Mouse (Mus musculus) hindbrain, embryonic 15.5 days (tissue): ENCODE measurements around the gene 4833420G17Rik. TPM values are rescaled to one million over a fixed set of nuclear protein-coding genes. Genes with fewer than 3 reads are reported as not detected.
"Not testable (repeated sequence)": the region's sequence is repeated elsewhere in the genome, so short reads cannot be mapped to it uniquely, and the experiment has no call there.

Source experiments
- ATAC-seq: fragments of 200-750 bp; cut with Nextera tagmentation; 2 replicates; pipeline ENCODE4 v1.8.0; 2017; ENCODE audit warnings: low read depth, moderate number of reproducible peaks, moderate TSS enrichment; ENCODE audit not compliant: low FRiP score
- H3K27ac ChIP-seq: fragments of 300-500 bp; sonication (generic); replicated peaks from 2 replicates; pipeline ENCODE4 v1.5.1; 2015; ENCODE audit warnings: mild to moderate bottlenecking, inconsistent platforms
- H3K27me3 ChIP-seq: fragments of 300-500 bp; sonication (generic); 2 replicates; pipeline ENCODE4 v1.6.1; 2015; ENCODE audit warnings: control low read depth, inconsistent platforms
- H3K36me3 ChIP-seq: fragments of 300-500 bp; sonication (generic); 2 replicates; pipeline ENCODE4 v1.6.1; 2015; ENCODE audit warnings: control low read depth, inconsistent platforms
- H3K4me1 ChIP-seq: fragments of 300-500 bp; sonication (generic); replicated peaks from 2 replicates; pipeline ENCODE4 v1.6.1; 2015; ENCODE audit warnings: control low read depth, inconsistent platforms
- H3K4me2 ChIP-seq: fragments of 300-500 bp; sonication (generic); 2 replicates; pipeline ENCODE4 v1.6.1; 2015; ENCODE audit warnings: moderate library complexity, mild to moderate bottlenecking, inconsistent platforms
- H3K4me3 ChIP-seq: fragments of 300-500 bp; sonication (generic); 2 replicates; pipeline ENCODE4 v1.5.1; 2015; ENCODE audit warnings: mild to moderate bottlenecking, inconsistent platforms
- H3K9ac ChIP-seq: fragments of 300-500 bp; sonication (generic); 2 replicates; pipeline ENCODE4 v1.6.1; 2015; ENCODE audit warnings: inconsistent platforms
- H3K9me3 ChIP-seq: fragments of 300-500 bp; sonication (generic); 2 replicates; pipeline ENCODE4 v1.6.1; 2016; ENCODE audit warnings: control low read depth, inconsistent platforms
- WGBS: fragments of 180-500 bp; shearing (Covaris S2); methylation state at CpG from one replicate; pipeline ENCODE4 v1.1.7; 2015; 5-methylcytosine and 5-hydroxymethylcytosine counted together
- polyA plus RNA-seq: library from polyadenylated mRNA; unstranded; fragments of >200 nt; fragmentation: Nextera tagmentation; extraction: Ambion mirVana; gene quantifications from 2 replicates; pipeline ENCODE4 v1.2.1, GENCODE M21; 2015

Gene 4833420G17Rik
- polyA plus RNA-seq, 1 experiment from 2014 or later, result 84.3 TPM

DNA sequence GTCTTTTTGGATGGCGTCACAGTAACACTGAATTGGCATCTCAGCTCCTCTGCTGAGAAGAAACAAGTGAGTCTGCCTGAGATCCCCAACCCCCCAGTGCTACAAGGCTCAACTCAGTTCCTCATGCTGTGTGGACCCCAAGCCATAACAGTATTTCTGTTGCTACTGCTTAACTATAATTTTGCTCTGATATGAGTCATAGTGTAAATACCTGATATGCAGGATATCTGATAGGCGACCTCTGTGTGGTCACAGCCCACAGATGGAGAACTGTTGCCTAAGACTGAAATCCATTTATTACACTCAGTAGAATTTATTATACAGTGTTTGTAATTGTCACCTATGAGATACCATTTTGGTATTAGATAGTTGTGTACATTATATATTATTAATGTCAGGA lies 15.2 kb downstream of the 4833420G17Rik start:
- Histone ChIP-seq H3K4me1 (no peaks in the 10 kb centered on the region), H3K9ac (no peak overlapping the region), H3K36me3 (peaks cover 64% of the 10 kb centered on the region), H3K9me3 (no peaks in the 10 kb centered on the region), H3K27ac (no peak overlapping the region), H3K4me2 (no peak overlapping the region), H3K4me3 (no peak overlapping the region), H3K27me3 (no peaks in the 10 kb centered on the region)
- 94% methylated on average over 2 of the region's 2 CpGs for WGBS
- no peak for ATAC-seq

DNA sequence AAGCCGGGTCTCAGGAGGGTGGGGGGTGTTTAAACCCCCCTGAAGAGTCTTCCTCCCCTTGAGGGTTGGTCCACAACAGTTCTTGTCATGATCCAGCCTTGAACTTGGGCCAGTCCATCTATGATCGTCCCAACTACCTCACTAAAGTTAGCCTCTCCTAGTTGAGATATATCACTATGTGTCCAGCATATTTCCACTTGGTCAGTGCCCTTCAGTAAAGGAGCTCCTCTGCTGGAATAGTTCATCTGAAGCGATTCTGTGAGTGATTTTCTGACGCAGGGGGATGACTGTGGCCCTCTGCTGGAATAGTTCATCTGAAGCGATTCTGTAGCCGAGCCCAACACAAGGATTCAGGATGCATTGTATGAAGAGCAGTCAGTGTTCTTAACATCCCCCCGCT lies 24.8 kb downstream of the 4833420G17Rik start:
- 62% methylated on average over 7 of the region's 7 CpGs for WGBS
- peaks cover 16% of the 10 kb centered on the region for H3K9me3 ChIP-seq
- H3K27me3 ChIP-seq, result no peaks in the 10 kb centered on the region
- no peaks in the 10 kb centered on the region for H3K4me1 ChIP-seq
- H3K9ac ChIP-seq, result no peak overlapping the region
- peak overlapping the region; percentile 39 for H3K4me2 ChIP-seq
- no peak overlapping the region for H3K4me3 ChIP-seq
- ATAC-seq, result no peak
- H3K36me3 ChIP-seq, result peaks cover 34% of the 10 kb centered on the region
- peak overlapping the region; percentile 58; the same call in 1 of the 2 replicates for H3K27ac ChIP-seq

DNA sequence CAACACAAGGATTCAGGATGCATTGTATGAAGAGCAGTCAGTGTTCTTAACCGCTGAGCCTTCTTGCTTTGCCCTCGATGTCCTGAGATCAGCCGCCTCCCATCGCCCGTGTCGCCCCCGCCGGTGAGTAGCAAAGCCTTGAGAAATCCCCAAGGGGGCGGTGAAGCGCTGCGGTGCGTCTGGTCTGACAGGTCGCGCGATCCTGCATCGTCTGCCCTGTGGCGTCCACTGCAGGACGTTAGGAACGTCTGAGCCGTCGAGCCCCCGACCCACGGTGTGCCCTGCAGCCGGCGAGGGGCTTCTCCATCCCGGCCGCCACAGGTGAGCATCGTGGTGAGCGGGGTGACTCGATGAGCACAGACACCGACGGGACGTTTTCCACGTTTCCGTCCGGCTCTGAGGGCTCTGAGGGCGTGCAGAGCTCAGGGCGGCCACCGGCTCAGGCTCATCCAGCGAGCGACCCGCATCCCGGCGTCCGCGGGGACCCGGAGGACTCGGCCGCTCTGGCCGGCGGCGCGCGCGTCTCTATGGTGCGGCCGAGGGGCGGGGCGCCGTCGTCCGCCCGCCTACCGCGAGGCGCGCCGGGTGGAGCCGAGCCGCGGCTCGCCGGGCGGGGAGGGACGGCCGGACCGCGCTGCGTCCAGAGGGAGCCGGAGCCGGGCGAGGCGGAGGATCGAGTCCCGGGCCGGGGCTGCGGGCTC lies 25.5 kb downstream of the 4833420G17Rik start, which contains the start of the genes Tmem267 and 3110070M22Rik:
TSS of gene Tmem267 (plus strand) at position 160 of the 701 bp plus-strand sequence.
TSS of gene 3110070M22Rik (minus strand) at position 504 of the 701 bp plus-strand sequence.
- no peaks in the 10 kb centered on the region for H3K4me1 ChIP-seq
- peak within 1 kb of the TSS; percentile 39 for H3K4me2 ChIP-seq
- WGBS, result 80% methylated on average over 86 of the region's 87 CpGs
- H3K9ac ChIP-seq, result peak within 1 kb of the TSS; percentile 26
- H3K36me3 ChIP-seq, result peaks cover 32% of the 10 kb centered on the region
- H3K4me3 ChIP-seq, result no peak within 1 kb of the TSS
- H3K27me3 ChIP-seq, result no peaks in the 10 kb centered on the region
- H3K27ac ChIP-seq, result peak within 1 kb of the TSS; percentile 58
- H3K9me3 ChIP-seq, result peaks cover 16% of the 10 kb centered on the region
- no peak for ATAC-seq

DNA sequence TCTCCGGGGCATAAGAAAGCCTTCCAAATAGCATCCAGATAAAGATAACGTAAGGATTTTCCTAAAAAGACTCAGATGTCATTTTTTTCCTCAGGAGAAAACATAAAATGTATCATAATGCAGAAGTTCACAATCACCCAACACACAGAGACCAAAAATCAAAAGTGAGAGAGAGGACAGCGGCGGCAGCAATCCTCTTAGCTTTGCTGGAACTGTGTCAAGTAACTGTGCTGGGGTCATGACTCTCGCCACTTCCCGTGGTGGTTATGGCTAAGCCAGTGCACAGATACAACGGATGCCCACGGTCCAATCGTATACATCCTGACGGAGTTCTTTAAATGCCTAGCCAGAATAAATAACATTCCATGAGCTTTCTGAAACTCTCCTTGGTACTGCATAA lies 29.5 kb downstream of the 4833420G17Rik start:
- H3K27ac ChIP-seq, H3K4me1 ChIP-seq, ATAC-seq, H3K4me2 ChIP-seq, H3K27me3 ChIP-seq, H3K9ac ChIP-seq, H3K4me3 ChIP-seq, H3K36me3 ChIP-seq: not testable (repeated sequence)
- peaks cover 21% of the 10 kb centered on the region for H3K9me3 ChIP-seq
- WGBS, result 93% methylated on average over 10 of the region's 10 CpGs

DNA sequence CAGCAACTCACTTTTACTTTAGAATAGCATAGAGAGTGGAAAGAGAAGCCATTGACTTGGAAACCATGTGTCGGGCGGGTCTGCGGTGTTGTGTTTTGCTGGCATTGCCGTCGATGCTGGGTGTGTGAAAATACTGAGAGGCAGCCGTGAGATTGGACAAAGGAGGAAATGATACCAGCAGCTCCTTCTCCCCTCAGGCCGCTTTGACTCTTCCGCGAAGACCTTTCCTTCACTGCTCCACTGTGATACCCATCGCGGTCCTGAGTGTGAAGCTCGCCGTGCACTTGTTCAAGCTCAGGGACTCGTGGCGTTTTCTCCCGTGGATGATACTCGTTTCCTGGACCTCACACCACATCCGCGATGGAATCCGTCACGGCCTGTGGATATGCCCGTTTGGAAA lies 32.4 kb downstream of the 4833420G17Rik start:
- not testable (repeated sequence) for H3K4me3 ChIP-seq, H3K27ac ChIP-seq, H3K27me3 ChIP-seq, H3K36me3 ChIP-seq, H3K4me1 ChIP-seq, H3K9ac ChIP-seq, H3K4me2 ChIP-seq
- ATAC-seq, result peak; percentile 40; the same call in 1 of the 2 replicates
- peaks cover 19% of the 10 kb centered on the region for H3K9me3 ChIP-seq
- 95% methylated on average over 13 of the region's 22 CpGs for WGBS

Other genes starting within 250 kb of the 4833420G17Rik start
- gene Paip1, start 34.2 kb upstream of the 4833420G17Rik start, polyA plus RNA-seq, result 135 and 144 TPM in 2 replicates
- 4.3 and 4.5 TPM in 2 replicates for gene Tmem267, start 25.3 kb downstream of the 4833420G17Rik start, polyA plus RNA-seq
- 1.3 and 2.1 TPM in 2 replicates for gene 3110070M22Rik, start 25.6 kb downstream of the 4833420G17Rik start, polyA plus RNA-seq
- 0.18 and 0.62 TPM in 2 replicates for gene Ccl28, start 161.1 kb downstream of the 4833420G17Rik start, polyA plus RNA-seq
- gene Hmgcs1, start 227.6 kb downstream of the 4833420G17Rik start, polyA plus RNA-seq, result 514 and 529 TPM in 2 replicates